Mouse (Mus musculus): ENCODE data around the gene Gm21776. TPM values are rescaled to one million over a fixed set of nuclear protein-coding genes. Genes with fewer than 3 reads are reported as not detected.
"Not testable (repeated sequence)": the region's sequence is repeated elsewhere in the genome, so short reads cannot be mapped to it uniquely, and the experiment has no call there.

Gene Gm21776
- not detected in 2 replicates for polyA plus RNA-seq (2016; fragmentation: Nextera tagmentation; extraction: Ambion mirVana)

DNA sequence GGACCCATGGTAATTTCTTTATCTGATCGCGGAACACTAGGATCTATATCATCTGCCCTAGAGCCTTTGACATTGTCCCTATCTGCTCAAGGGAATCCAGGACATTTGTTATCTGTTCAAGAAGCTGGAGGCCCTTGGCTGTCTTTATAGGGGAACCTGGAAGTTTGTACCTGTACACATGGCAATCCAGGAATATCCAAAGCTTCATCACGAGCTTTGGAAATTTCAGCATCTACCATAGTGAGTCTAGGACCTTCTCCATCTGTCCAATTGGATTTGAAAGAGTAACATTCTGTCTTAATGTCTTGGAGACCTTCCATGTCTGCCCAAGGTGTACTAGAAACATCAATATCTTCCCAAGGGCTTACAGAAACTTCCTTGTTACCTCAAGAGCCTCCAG, at the start of gene Gm21776:
Gene Gm21776, plus strand, starts transcription at position 301 of the 400 bp plus-strand sequence.
- no CpG with 5 or more reads among the region's 3 CpGs for WGBS
- H3K36me3 ChIP-seq; ATAC-seq (ENCODE audit: low FRiP score, low read depth); H3K27ac ChIP-seq; H3K9me3 ChIP-seq; H3K9ac ChIP-seq; H3K4me2 ChIP-seq (replicated peaks); H3K27me3 ChIP-seq (replicated peaks); H3K4me1 ChIP-seq; H3K4me3 ChIP-seq: not testable (repeated sequence)

Measured in neural tube, embryonic 12.5 days (tissue).